In genomic region chr2:70497715-70498318, GRCm38 (mm10) we compare ENCODE assay signal across 20 mouse cellular contexts. TPM values are rescaled to one million over a fixed set of nuclear protein-coding genes. Genes with fewer than 3 reads are reported as not detected.
DNase-seq lines count a peak whose midpoint lies in the region; ATAC-seq and TF ChIP-seq lines count a peak whose summit lies in the region.
"Had no signal": no experiment of that assay in that cellular context is flagged by ENCODE, and none has a peak within 500 bp of the region (broad histone marks: within the 10 kb centered on the region; RNA-seq: fewer than 3 reads in every experiment).

No protein-coding gene starts in this region.

- H3K9me3 ChIP-seq in heart, embryonic 13.5 days: no peaks in the 10 kb centered on the region
- H3K9me3 ChIP-seq in liver, embryonic 11.5 days (ENCODE audit: control insufficient read depth, low read length): no peaks in the 10 kb centered on the region
- H3K9me3 ChIP-seq in forebrain, postnatal 0 days (ENCODE audit: low read length): no peaks in the 10 kb centered on the region
- H3K9me3 ChIP-seq: embryonic facial prominence, embryonic 10.5 days; neural tube, embryonic 13.5 days had no signal

- peaks cover 31% of the 10 kb centered on the region for H3K27me3 ChIP-seq in heart, embryonic 13.5 days (replicated peaks)
- no peaks in the 10 kb centered on the region for H3K27me3 ChIP-seq in liver, embryonic 11.5 days (replicated peaks; ENCODE audit: control insufficient read depth, insufficient read depth, low read length)
- no peaks in the 10 kb centered on the region; the same call in 1 of the 2 replicates for H3K27me3 ChIP-seq in forebrain, postnatal 0 days (ENCODE audit: insufficient read depth, low read length)

- no peak for DNase-seq in heart, adult 18-20 months
- DNase-seq in liver, embryonic 11.5 days (ENCODE audit: low spot score): no peak
- no peak for DNase-seq in liver
- DNase-seq in naive thymus-derived CD4-positive, alpha-beta T cell, adult 2 months (ENCODE audit: low read depth): peak; percentile 3
- no peak for DNase-seq in frontal cortex, postnatal 36 days (ENCODE audit: low spot score in 2 of 2)
- DNase-seq in forebrain, postnatal 0 days: no peak
- DNase-seq: cerebellum, postnatal 14 days; heart, postnatal 14 days; layer of hippocampus, adult 9-11 months; lung, adult 18-20 months; right cerebral cortex, postnatal 4 days had no signal

- ATAC-seq in heart, embryonic 13.5 days (ENCODE audit: extremely low read depth, insufficient number of reproducible peaks, low FRiP score, low TSS enrichment): no peak
- ATAC-seq in liver, embryonic 11.5 days (replicated peaks; ENCODE audit: low FRiP score): no peak
- ATAC-seq in granulocyte monocyte progenitor cell, adult 5-6 weeks (replicated peaks; ENCODE audit: poor library complexity, severe bottlenecking): peak; percentile 42; the same call in 1 of the 2 replicates
- no peak for ATAC-seq in forebrain, postnatal 0 days
- ATAC-seq: forebrain, embryonic 16.5 days had no signal

- H3K27ac ChIP-seq in heart, embryonic 13.5 days (replicated peaks): no peak overlapping the region; the same call in 1 of the 2 replicates
- no peak overlapping the region for H3K27ac ChIP-seq in liver, embryonic 11.5 days (ENCODE audit: low read depth, low read length)
- H3K27ac ChIP-seq in forebrain, postnatal 0 days (ENCODE audit: low read depth, low read length): no peak overlapping the region
- H3K27ac ChIP-seq: embryonic facial prominence, embryonic 10.5 days; neural tube, embryonic 13.5 days had no signal

- peak overlapping the region; percentile 30 for H3K4me2 ChIP-seq in heart, embryonic 13.5 days
- H3K4me2 ChIP-seq in liver, embryonic 11.5 days: peak overlapping the region; percentile 1; the same call in 1 of the 2 replicates
- no peak overlapping the region for H3K4me2 ChIP-seq in forebrain, postnatal 0 days (ENCODE audit: low read depth)
- H3K4me2 ChIP-seq: neural tube, embryonic 13.5 days had no signal

- H3K9ac ChIP-seq in heart, embryonic 13.5 days: no peak overlapping the region
- H3K9ac ChIP-seq in liver, embryonic 11.5 days (ENCODE audit: low read depth, low read length): no peak overlapping the region
- H3K9ac ChIP-seq in forebrain, postnatal 0 days: no peak overlapping the region
- H3K9ac ChIP-seq: neural tube, embryonic 13.5 days had no signal

- no peak overlapping the region for H3K4me3 ChIP-seq in heart, embryonic 13.5 days
- no peak overlapping the region for H3K4me3 ChIP-seq in liver, embryonic 11.5 days (ENCODE audit: low read depth, low read length)
- no peak overlapping the region for H3K4me3 ChIP-seq in forebrain, postnatal 0 days (ENCODE audit: low read depth, low read length)
- H3K4me3 ChIP-seq: embryonic facial prominence, embryonic 10.5 days; erythroblast, embryonic 14.5 days; neural tube, embryonic 13.5 days had no signal

- TF ChIP-seq CTCF in forebrain, postnatal 0 days (IDR thresholded peaks at IDR 0.05; ENCODE audit: low read depth): no peak

- 17% methylated on average over 13 of the region's 13 CpGs for WGBS in heart, embryonic 13.5 days
- 11% methylated on average over 13 of the region's 13 CpGs for WGBS in liver, embryonic 11.5 days
- WGBS in forebrain, postnatal 0 days: 50% methylated on average over 13 of the region's 13 CpGs

- no peaks in the 10 kb centered on the region for H3K36me3 ChIP-seq in heart, embryonic 13.5 days
- no peaks in the 10 kb centered on the region for H3K36me3 ChIP-seq in liver, embryonic 11.5 days (ENCODE audit: control insufficient read depth, insufficient read depth, low read length)
- H3K36me3 ChIP-seq in forebrain, postnatal 0 days (ENCODE audit: insufficient read depth): no peaks in the 10 kb centered on the region
- H3K36me3 ChIP-seq: embryonic facial prominence, embryonic 10.5 days; neural tube, embryonic 13.5 days had no signal

- peaks cover 10% of the 10 kb centered on the region; the same call in 1 of the 2 replicates for H3K4me1 ChIP-seq in heart, embryonic 13.5 days
- no peaks in the 10 kb centered on the region for H3K4me1 ChIP-seq in liver, embryonic 11.5 days (replicated peaks; ENCODE audit: control insufficient read depth, insufficient read depth, low read length)
- H3K4me1 ChIP-seq in forebrain, postnatal 0 days (ENCODE audit: insufficient read depth): no peaks in the 10 kb centered on the region

RNA-seq across cellular contexts. Expression of gene Erich2, which starts 10.8 kb away (rescaled TPM):
- 0.59 and 0.64 TPM in 2 replicates for polyA plus RNA-seq in heart, embryonic 13.5 days (2015; fragmentation: Nextera tagmentation; extraction: Ambion mirVana)
- total RNA-seq in heart, adult 18-20 months (2021): 1 to 10 TPM in 1 of 2 experiments, not detected in 1; 1.3 TPM
- polyA plus RNA-seq in liver, embryonic 11.5 days (2014; fragmentation: Nextera tagmentation; extraction: Ambion mirVana): not detected in 2 replicates
- not detected in 2 replicates for total RNA-seq in granulocyte monocyte progenitor cell, adult 5-6 weeks (2014; fragmentation: Nextera tagmentation)
- not detected in 2 replicates for total RNA-seq in granulocyte monocyte progenitor cell, adult 5-6 weeks (2017)
- total RNA-seq in forebrain, postnatal 0 days (2014; rRNA removed): 0.81 and 1.4 TPM in 2 replicates
- 1.8 and 3.8 TPM in 2 replicates for polyA plus RNA-seq in forebrain, postnatal 0 days (2015; fragmentation: Nextera tagmentation; extraction: Ambion mirVana)
- total RNA-seq: gastrocnemius, adult 8-10 months; megakaryocyte, adult 5-6 weeks had no signal
- polyA plus RNA-seq: erythroblast, embryonic 14.5 days had no signal

RNA-seq across cellular contexts. Expression of gene Sp5, which starts 23.1 kb away (rescaled TPM):
- polyA plus RNA-seq in heart, embryonic 13.5 days (2015; fragmentation: Nextera tagmentation; extraction: Ambion mirVana): 0.53 and 0.86 TPM in 2 replicates
- not detected for total RNA-seq in heart, adult 18-20 months (2021)
- 1.1 TPM in 2 replicates for polyA plus RNA-seq in liver, embryonic 11.5 days (2014; fragmentation: Nextera tagmentation; extraction: Ambion mirVana)
- not detected in 2 replicates for total RNA-seq in granulocyte monocyte progenitor cell, adult 5-6 weeks (2014; fragmentation: Nextera tagmentation)
- not detected in 2 replicates for total RNA-seq in granulocyte monocyte progenitor cell, adult 5-6 weeks (2017)
- total RNA-seq in forebrain, postnatal 0 days (2014; rRNA removed): 2.5 and 3.0 TPM in 2 replicates
- polyA plus RNA-seq in forebrain, postnatal 0 days (2015; fragmentation: Nextera tagmentation; extraction: Ambion mirVana): 3.8 and 4.1 TPM in 2 replicates
- total RNA-seq: gastrocnemius, adult 8-10 months; megakaryocyte, adult 5-6 weeks had no signal
- polyA plus RNA-seq: erythroblast, embryonic 14.5 days; thymus, postnatal 0 days had no signal

RNA-seq across cellular contexts. Expression of gene Gad1, which starts 55.1 kb away (rescaled TPM):
- polyA plus RNA-seq in heart, embryonic 13.5 days (2015; fragmentation: Nextera tagmentation; extraction: Ambion mirVana): 0.22 and 0.23 TPM in 2 replicates
- under 1 TPM in 1 of 2 experiments, not detected in 1; 0.17 TPM for total RNA-seq in heart, adult 18-20 months (2021)
- 0.19 and 0.43 TPM in 2 replicates for polyA plus RNA-seq in liver, embryonic 11.5 days (2014; fragmentation: Nextera tagmentation; extraction: Ambion mirVana)
- not detected in 2 replicates for total RNA-seq in granulocyte monocyte progenitor cell, adult 5-6 weeks (2014; fragmentation: Nextera tagmentation)
- not detected in 2 replicates for total RNA-seq in granulocyte monocyte progenitor cell, adult 5-6 weeks (2017)
- total RNA-seq in forebrain, postnatal 0 days (2014; rRNA removed): 94.7 and 135 TPM in 2 replicates
- 89.5 and 122 TPM in 2 replicates for polyA plus RNA-seq in forebrain, postnatal 0 days (2015; fragmentation: Nextera tagmentation; extraction: Ambion mirVana)
- total RNA-seq: megakaryocyte, adult 5-6 weeks had no signal
- polyA plus RNA-seq: erythroblast, embryonic 14.5 days had no signal

Comparison
In these comparisons a context has a peak if more than half of its experiments do, and no peak if none do; other contexts are left out.
1. RNA of gene Gad1, which starts 55.1 kb away (total RNA-seq): 94.7 to 135 TPM in forebrain, postnatal 0 days; 0.17 TPM in heart, adult 18-20 months and not detected in granulocyte monocyte progenitor cell, adult 5-6 weeks; every median in the first group is over 10 times any median in the second.